Mouse (Mus musculus) heart, postnatal 0 days (tissue): ENCODE data around the gene Rcan3.

Experiments
- CTCF ChIP-seq: IDR thresholded peaks from 2 replicates; pipeline ENCODE4 v1.5.1; 2016; ENCODE audit warnings: antibody characterized with exemption, control low read depth, low read depth
- EP300 ChIP-seq: IDR thresholded peaks from 2 replicates; pipeline ENCODE4 v1.6.1; 2016; ENCODE audit warnings: antibody characterized with exemption, low read depth

DNA sequence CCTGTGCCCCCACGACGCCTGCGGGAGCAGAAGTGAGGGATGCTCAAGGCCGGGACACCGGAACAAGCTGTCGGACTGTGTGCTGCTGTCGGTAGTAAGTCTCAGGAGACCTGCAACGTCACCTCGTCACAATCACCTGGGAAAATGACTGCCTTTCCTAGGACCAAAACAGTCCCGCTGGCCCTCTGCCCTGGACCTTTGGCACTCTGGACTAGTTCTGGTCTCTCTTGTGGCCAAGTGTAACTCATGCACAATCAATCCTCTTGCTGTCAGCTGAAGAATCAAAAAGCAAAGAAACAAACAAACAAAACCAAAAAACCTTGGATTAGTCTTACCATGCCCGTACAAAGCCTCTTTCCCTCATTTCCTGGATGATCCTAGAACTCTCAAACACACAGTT lies 56.4 kb downstream of the Rcan3 start:
- TF ChIP-seq EP300 = no peak
- TF ChIP-seq CTCF = no peak
